Mouse (Mus musculus): Measurements from ENCODE around the gene Zfp747.
"Not testable (repeated sequence)": the region's sequence is repeated elsewhere in the genome, so short reads cannot be mapped to it uniquely, and the experiment has no call there.

Gene Zfp747

DNA sequence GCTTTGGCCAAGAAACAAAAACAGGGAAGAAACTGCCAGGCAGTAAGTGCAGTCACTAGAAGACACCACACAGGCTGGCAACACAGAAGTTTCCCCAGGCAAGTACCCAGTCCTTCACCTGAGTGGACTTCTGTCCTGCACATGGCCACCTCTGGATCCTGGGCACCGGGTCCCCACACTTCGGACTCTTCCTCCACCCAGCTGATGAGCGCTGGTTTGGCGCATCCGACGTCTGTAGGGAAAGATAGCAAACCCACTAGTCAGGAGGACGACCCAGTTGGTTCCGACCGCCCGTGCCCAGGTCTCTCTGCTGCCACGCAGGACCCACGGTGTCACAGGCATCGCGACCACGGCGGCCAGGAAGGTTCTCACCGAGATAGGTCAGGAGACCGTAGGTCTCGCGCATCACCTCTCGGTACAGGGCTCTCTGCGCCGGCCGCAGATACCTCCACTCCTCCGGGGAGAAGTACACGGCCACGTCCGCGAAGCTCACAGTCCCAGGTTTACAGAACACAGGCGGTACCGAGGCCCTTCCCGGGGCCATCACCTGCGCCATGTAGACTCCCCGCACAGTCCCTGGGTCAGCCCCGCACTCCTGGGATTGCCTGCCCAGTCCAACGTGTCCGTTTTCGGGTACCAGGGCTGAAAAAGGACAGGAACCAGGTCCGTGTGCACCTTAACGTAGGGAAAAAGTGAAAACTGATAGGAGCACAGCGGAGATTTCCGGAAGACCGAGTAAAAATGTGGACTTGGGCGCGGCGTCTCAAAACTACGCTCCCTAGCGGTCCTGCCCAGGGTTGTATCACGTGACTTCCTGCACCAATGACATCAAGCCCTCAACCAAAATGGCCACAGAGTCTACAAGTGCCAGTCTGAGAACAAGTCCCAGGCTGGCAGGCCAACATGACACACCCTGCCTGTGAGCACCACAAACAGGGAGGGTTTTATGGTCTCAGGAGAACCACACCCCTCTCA, at the start of gene Zfp747:
Gene Zfp747 (minus strand): TSS at position 780 of the 975 bp plus-strand sequence.
- peak; percentile 93 for DNase-seq (ENCODE audit: low spot score in 2 of 2)

DNA sequence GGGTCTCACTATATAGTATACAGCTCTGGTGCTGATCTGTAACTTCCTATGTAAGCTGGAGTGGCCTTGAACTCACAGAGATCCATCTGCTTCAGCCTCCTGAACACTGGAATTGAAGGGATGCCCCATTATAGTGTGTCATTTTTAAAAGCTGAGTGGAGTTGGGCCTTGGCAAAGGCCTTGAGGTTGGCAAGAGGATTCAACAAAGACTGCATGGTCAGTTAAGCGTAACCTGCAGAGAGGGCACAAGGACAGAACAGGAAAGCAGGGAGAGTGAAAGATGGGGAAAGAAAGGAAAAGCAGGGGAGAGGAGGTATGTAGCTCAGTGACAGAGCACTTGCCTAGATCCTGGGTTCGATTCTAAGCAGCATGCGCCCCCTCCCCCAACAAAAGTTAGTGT, 49.4 kb upstream of the Zfp747 start:
- no peak for DNase-seq (ENCODE audit: low spot score in 2 of 2)

DNA sequence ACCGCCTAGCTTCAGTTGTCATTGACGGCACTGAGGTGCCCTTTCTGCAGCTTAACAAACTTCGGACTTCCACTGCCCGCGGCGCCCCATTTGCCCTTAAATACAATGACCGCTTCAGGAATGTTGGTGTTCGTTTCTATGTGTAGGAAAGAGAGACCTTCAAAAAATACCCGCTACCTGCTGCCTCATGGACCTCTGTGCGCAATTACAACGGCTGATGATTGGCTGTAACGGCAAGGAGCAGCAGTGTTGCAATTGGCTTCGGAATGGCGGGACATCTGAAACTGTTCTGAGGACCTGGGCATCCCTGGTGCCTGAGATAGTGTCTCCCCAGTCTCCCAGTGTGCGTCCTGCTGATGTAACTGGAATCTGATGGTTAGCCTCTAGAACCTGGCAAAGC, 46.4 kb upstream of the Zfp747 start:
- no peak for DNase-seq (ENCODE audit: low spot score in 2 of 2)

DNA sequence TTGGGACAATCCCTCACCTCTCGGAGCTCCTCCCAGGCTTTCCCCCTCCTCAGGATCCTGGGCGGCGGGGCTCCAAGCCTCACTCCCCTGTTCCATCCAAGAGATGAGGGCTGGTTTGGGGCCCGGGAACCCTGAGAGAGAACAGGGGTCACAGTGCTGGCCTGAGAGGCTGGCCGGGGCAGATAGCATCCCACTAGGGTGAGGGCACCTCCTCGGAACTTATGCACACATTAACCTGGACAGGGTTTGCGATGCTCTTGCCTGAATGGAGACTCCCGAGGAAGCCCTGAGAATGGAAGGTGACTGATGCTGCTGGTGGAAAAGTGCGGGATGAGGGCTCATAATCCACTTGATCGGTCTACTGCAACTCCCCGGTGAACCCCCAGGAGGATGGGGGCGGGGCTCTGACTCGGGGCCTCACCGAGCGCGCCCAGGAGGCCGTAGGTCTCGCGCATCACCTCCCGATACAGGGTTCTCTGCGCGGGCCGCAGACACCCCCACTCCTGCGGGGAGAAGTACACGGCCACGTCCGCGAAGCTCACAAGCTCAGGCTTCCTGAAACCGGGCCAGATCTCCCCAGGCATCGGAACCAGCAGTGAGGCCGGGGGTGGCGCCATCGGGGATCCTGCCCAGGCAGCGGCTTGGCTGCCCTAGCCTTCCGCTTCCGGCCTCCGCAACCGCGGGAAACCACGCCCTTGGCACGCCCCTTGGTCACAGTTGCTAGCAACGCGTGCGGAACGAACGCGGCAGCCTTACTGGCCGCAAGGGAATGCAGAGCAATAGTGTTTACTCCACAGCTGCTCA, 45.7 kb upstream of the Zfp747 start, which contains the start of gene Zfp688:
Gene Zfp688 (minus strand): TSS at position 681 of the 804 bp plus-strand sequence.
- peak; percentile 91 to 97 for DNase-seq (ENCODE audit: low spot score in 2 of 2)

DNA sequence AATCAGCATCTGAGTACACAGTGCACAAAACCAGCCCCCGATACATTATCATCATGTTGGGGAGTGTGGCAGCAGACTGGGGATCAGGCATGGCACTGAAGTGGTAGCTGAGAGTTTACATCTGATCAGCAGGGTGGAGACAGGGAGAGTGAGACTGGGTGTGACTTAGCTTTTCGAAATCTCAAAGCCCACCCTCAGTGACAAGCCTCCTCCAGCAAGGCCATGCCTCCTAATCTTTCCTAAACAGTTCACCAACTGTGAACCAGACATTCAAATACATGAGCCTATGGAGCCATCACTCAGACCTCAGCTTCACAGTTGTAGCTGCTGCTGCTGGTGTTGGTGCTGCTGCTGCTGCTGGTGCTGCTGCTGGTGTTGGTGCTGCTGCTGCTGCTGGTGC, 35.6 kb upstream of the Zfp747 start:
- no peak for DNase-seq (ENCODE audit: low spot score in 2 of 2)

DNA sequence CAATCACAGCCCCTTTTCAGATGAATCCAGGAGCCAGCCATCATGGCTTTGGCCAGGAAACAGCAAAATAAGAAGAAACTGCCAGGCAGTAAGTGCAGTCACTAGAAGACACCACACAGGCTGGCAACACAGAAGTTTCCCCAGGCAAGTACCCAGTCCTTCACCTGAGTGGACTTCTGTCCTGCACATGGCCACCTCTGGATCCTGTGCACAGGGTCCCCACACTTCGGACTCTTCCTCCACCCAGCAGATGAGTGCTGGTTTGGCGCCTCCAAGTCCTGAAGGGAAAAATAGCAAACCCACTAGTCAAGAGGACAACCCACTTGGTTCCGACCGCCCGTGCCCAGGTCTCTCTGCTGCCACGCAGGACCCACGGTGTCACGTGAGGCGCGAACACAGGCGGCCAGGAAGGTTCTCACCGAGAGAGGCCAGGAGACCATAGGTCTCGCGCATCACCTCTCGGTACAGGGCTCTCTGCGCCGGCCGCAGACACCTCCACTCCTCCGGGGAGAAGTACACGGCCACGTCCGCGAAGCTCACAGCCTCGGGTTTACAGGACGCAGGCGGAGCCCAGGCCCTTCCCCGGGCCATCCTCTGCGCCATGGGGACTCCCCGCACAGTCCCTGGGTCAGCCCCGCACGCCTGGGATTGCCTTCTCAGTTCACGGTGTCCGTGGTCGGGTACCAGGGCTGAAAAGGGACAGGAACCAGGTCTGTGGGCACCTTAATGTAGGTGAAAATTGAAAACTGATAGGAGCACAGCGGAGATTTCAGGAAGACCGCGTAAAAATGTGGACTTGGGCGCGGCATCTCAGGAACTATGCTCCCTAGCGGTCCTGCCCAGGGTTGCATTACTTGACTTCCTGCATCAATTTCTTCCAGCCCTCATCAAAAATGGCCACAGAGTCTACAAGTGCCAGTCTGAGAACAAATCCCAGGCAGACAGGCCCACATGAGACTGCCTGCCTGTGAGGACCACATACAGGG, 30.4 kb upstream of the Zfp747 start, which contains the start of gene Zfp764:
Gene Zfp764 (minus strand): TSS at position 821 of the 986 bp plus-strand sequence.
- DNase-seq (ENCODE audit: low spot score in 2 of 2), result peak; percentile 78 to 86

DNA sequence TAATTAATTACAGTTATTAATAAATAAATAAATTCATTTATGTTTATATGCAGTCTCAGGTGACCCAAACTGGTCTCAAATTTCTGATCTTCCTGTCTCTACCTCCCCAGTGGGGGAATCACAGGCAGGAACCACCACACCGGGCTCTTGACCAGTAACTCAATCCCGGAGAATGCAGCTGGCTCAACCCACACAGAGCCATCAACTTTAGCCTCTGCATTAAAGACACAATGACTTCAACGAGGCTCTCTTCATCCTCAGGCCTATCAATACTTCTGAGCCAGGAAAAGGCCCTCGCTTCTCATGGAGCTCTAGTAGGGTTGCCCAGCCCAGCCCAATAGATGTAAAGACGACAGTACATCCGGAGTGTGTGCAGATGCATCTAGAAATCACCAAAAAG, 28.3 kb upstream of the Zfp747 start:
- not testable (repeated sequence) for DNase-seq (ENCODE audit: low spot score in 2 of 2)

DNA sequence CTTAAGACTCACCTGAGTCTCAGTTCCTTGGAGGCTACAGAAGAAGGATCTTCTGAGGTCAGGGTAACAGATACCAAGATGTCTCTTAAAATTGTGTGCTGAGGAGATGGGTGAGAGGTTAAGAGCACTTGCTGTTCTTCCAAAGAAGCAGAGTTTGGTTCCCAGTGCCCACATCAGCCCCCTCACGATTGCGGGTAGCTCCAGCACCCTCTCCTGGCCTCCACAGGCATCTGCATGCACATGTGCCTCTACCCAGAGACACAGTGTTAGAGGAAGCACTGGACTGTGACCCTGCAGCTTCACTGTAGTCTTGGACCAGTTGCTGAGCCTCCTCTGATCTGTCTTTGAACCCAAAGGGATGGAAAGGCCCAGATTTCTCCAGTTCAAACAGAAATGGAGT, 27.1 kb upstream of the Zfp747 start:
- no peak for DNase-seq (ENCODE audit: low spot score in 2 of 2)

DNA sequence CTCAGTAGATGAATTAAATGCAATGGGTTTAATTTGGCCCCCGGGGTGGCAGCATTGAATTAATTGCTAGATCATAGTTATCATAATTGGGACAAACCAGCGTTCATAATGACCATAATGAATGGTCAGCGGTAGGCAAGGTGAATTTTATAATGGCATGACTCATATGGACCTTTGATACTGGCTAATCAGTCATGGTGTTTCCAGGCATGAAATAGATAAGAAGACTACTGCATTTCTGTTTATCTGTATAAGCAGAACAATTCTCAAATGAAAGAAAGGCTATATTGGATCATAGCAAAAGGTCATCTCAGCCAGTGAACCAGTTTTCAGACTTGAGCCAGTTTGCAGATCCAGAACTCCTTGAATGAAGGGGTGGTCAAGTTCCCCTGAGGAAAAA, 24.5 kb upstream of the Zfp747 start:
- no peak for DNase-seq (ENCODE audit: low spot score in 2 of 2)

DNA sequence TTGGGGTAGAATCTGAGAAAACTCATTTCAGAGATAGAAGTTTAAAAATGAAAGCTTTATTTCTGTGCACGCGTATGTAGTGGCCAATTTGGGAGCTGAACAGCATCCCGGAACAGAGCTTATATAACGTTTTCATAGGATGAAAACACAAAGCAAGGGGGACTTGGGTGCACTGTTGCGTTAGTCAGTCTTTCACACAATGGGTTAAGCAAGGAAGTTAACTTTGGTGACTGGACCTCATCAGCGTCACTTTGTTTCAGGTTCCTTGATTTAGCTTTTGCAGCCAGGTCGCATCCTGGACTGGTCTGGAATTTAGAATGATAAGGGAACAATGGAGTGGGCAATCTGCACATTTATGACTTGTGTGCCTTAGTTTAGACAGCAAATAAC, 18.1 kb upstream of the Zfp747 start:
- no peak for DNase-seq (ENCODE audit: low spot score in 2 of 2)

DNA sequence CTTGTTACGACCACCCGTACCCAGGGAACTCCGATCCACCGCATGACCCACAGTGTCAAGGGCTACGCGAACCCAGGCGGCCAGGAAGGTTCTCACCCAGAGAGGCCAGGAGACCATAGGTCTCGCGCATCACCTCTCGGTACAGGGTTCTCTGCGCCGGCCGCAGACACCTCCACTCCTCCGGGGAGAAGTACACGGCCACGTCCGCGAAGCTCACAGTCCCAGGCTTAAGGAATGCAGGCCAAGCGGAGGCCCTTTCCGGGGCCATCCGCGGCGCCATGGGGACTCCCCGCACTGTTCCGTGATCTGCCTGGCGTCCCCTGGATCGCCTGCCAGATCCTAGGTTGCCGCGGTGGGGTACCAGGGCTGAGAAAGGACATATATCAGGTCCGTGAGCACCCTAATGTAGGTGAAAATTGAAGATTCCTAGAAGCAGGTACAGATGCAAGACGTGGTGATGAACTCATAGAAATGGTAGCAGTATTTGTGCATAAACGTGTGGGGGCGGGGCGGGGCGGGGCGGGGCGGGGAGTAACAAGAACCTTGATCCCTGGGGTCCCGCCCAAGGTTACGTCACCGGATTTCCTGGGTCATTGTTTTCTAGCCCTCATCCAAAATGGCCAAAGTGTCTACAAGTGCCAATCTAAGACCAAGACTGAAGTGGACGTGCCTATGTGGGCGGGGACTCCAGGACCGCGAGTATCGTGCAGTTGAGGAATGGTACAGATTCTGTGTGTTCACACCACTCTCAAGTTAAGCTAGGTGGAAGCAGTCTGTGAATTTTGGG, 17.5 kb upstream of the Zfp747 start, which contains the start of gene E430018J23Rik:
Gene E430018J23Rik (minus strand): TSS at position 473 of the 787 bp plus-strand sequence.
- DNase-seq (ENCODE audit: low spot score in 2 of 2), result peak; percentile 89 to 96

DNA sequence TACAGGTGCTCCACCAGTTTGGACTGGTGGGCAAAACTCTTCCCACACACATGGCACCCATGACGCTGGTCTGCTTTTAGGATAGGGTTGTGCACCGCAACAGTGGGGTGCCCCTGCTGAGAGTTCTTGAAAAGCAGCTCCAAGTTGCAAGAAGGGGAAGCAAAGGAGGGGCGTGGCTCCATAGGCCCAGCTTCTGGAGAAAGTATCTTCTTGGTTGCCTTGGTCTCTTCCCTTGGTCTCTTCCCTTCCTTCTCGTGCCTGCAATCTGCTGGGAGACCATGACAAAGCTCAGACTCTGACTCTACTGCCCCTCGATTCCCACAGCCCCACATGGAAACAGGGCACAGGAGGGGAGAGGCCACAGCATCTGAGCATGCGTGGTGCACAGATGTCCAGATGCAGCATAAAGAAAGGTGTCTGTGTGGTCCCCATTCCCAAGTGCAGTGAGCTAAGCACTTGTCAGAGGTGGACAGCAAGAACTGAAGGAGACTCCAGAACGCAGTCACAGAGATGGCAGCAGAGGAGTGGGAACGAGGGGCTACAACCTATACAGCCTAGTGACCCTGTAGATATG, 16.5 kb upstream of the Zfp747 start:
- DNase-seq (ENCODE audit: low spot score in 2 of 2), result no peak

DNA sequence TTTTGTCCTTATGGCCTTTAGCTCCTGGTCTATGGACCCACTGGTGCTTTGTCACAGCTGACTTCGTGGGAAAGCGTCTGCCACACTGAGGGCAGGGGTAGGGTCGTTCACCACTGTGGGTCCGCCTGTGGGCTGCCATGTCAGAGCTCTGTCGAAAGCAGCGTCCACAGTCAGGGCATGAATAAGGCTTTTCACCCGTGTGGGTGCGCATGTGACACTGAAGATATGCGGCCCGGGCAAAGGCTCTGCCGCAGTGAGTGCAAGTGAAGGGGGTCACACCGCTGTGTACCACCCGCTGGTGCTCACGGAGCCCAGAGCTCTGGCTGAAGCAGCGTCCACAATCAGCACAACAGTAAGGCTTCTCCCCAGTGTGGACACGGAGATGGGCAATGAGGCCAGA, 15.7 kb upstream of the Zfp747 start:
- DNase-seq (ENCODE audit: low spot score in 2 of 2), result no peak

DNA sequence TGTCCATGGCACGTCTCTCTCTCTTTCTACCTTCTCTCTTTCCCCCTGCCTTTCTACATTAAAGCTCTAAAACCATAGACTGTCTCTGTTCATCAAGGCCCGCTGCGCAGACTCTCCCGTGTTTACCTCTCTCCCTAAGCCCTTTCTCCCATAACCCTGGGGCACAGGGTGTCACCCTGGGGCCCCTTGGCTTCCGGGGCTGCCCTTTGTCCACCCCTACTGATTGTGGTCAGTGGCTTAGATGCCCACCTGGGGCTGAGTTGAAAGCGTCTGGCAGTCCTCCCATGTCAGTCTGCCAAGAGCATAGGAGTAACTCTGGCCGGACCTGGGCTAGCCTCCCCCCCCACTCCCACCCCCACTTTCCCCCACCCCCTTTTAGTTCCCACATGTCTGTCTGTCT, 14.5 kb upstream of the Zfp747 start:
- DNase-seq (ENCODE audit: low spot score in 2 of 2), result no peak

DNA sequence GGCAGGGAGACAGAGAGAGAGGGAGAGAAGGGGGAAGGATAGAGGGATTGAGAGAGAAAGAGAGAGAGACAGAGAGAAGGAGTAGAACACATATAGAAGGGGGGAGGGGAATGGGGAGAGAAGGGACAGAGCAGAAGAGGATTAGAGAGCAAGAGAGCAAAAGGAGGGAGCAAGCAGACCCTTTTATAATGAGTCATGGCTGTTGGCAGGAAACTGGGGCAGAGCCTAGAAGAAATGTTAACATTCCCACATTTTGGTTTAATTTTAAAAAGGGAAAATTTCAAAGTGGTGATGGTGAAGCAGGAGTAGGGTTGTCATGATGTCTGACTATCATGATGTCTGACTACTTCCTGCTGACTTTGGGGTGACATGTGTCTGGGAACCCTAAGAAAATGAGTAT, 12.4 kb upstream of the Zfp747 start:
- DNase-seq (ENCODE audit: low spot score in 2 of 2), result not testable (repeated sequence)

DNA sequence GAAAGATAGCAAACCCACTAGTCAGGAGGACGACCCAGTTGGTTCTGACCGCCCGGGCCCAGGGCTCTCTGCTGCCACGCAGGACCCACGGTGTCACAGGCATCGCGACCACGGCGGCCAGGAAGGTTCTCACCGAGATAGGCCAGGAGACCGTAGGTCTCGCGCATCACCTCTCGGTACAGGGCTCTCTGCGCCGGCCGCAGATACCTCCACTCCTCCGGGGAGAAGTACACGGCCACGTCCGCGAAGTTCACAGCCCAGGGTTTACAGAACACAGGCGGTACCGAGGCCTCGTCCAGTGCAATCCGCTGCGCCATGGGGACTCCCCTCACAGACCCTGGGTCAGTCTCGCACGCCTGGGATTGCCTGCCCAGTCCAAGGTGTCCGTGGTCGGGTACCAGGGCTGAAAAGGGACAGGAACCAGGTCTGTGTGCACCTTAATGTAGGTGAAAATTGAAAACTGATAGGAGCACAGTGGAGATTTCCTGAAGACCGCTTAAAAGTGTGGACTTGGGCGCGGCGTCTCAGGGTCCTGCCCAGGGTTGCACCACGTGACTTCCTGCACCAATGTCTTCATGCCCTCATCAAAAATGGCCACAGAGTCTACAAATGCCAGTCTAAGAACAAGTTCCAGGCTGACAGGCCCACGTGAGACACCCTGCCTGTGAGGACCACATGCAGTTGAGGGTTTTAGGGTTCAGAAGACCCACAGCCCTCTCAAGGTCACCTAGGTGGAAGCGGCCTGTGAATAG, 11.0 kb upstream of the Zfp747 start, which contains the start of gene 9130019O22Rik:
Gene 9130019O22Rik (minus strand): TSS at position 526 of the 752 bp plus-strand sequence.
- peak; percentile 84 to 87 for DNase-seq (ENCODE audit: low spot score in 2 of 2)

DNA sequence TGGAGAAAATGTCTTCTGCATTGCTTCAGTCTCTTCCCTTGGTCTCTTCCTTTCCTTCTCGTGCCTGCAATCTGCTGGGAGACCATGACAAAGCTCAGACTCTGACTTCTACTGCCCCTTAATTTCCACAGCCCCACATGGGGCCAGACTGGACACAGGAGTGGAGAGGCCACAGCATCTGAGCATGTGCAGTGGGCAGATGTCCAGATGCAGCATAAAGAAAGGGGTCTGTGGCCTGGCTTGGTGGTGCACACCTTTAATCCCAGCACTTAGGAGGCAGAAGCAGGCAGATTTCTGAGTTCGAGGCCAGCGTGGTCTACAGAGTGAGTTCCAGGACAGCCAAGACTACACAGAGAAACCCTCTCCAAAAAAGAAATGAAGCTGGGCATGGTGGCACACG, 9.7 kb upstream of the Zfp747 start:
- DNase-seq (ENCODE audit: low spot score in 2 of 2), result not testable (repeated sequence)

DNA sequence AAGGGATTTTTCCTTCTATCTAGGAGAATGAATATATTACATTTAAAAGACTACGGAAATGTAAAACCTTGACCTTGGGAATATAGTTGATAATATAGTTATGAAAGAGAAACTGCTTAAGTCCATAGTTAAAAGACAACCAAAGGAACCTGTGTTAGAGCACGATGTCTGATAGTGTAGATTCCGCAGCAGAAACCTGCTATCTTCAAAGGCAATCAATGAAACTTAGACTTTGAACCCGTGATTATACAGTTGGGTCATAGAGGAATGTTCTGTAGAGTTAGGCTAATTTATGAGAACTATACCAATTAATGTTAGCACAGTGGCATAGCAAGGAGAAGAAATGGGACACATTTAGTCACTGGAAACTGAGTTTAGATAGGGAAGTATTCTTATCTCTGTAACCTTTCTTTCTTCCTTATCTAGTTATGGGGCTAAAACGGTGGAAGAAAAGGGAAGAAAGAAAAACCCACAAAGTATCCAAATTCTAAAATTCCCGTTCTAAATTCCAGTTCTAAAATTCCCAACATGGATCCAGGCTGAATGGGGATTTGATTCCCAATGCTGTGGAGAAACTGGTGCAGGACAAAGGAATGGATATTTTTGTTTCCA, 2.6 kb upstream of the Zfp747 start:
- DNase-seq (ENCODE audit: low spot score in 2 of 2), result no peak

DNA sequence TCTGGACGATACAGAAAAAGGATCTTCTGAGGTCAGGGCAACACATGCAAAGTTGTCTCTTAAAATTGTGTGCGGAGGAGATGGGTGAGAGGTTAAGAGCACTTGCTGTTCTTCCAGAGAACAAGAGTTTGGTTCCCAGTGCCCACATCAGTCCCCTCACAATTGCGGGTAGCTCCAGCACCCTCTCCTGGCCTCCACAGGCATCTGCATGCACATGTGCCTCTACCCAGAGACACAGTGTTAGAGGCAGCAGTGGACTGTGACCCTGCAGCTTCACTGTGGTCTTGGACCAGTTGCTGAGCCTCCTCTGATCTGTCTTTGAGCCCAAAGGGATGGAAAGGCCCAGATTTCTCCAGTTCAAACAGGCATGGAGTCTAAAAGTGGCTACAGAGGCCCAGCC, 4.0 kb downstream of the Zfp747 start:
- DNase-seq (ENCODE audit: low spot score in 2 of 2), result not testable (repeated sequence)

Measured in urinary bladder, adult 18-20 months (tissue).